Mouse (Mus musculus): ENCODE data around the gene Eya3. TPM values are rescaled to one million over a fixed set of nuclear protein-coding genes. Genes with fewer than 3 reads are reported as not detected.
"Not testable (repeated sequence)": the region's sequence is repeated elsewhere in the genome, so short reads cannot be mapped to it uniquely, and the experiment has no call there.

Eya3 gene
- total RNA-seq (2022) = 10 to 100 TPM; 23.8 to 33.6 (median 32.0) TPM

- DNase-seq = peak; percentile 93
Observed at GRCm38 (mm10) chr4:132638461-132639190, at the start of gene Eya3. TSS of gene Eya3 (plus strand) at chr4:132638987.

- DNase-seq = no peak
Observed at GRCm38 (mm10) chr4:132590642-132591041, 48.1 kb upstream of the Eya3 start.

- no peak for DNase-seq
Observed at GRCm38 (mm10) chr4:132592958-132593357, 45.8 kb upstream of the Eya3 start.

- no peak for DNase-seq
Observed at GRCm38 (mm10) chr4:132594191-132594590, 44.6 kb upstream of the Eya3 start.

- DNase-seq = no peak
Observed at GRCm38 (mm10) chr4:132598861-132599260, 39.9 kb upstream of the Eya3 start.

- no peak for DNase-seq
Observed at GRCm38 (mm10) chr4:132599764-132600163, 39.0 kb upstream of the Eya3 start.

- no peak for DNase-seq
Observed at GRCm38 (mm10) chr4:132600465-132600864, 38.3 kb upstream of the Eya3 start.

- not testable (repeated sequence) for DNase-seq
Observed at GRCm38 (mm10) chr4:132601242-132601641, 37.5 kb upstream of the Eya3 start.

- no peak for DNase-seq
Observed at GRCm38 (mm10) chr4:132603468-132603867, 35.3 kb upstream of the Eya3 start.

- DNase-seq = no peak
Observed at GRCm38 (mm10) chr4:132605816-132606215, 33.0 kb upstream of the Eya3 start.

GRCm38 (mm10) chr4:132608147-132608546, 30.6 kb upstream of the Eya3 start:
- DNase-seq = no peak

- DNase-seq = no peak
Observed at GRCm38 (mm10) chr4:132610301-132610984, 28.3 kb upstream of the Eya3 start.

GRCm38 (mm10) chr4:132611320-132611719, 27.5 kb upstream of the Eya3 start:
- no peak for DNase-seq

- DNase-seq = no peak
Observed at GRCm38 (mm10) chr4:132617873-132618272, 20.9 kb upstream of the Eya3 start.

GRCm38 (mm10) chr4:132618850-132619375, 19.9 kb upstream of the Eya3 start:
- no peak for DNase-seq

- no peak for DNase-seq
Observed at GRCm38 (mm10) chr4:132620134-132620533, 18.7 kb upstream of the Eya3 start.

- no peak for DNase-seq
Observed at GRCm38 (mm10) chr4:132621287-132622068, 17.3 kb upstream of the Eya3 start.

GRCm38 (mm10) chr4:132624034-132624657, 14.6 kb upstream of the Eya3 start:
- peak; percentile 49 for DNase-seq

GRCm38 (mm10) chr4:132628830-132629229, 10.0 kb upstream of the Eya3 start:
- no peak for DNase-seq

GRCm38 (mm10) chr4:132635971-132636370, 2.8 kb upstream of the Eya3 start:
- no peak for DNase-seq

- no peak for DNase-seq
Observed at GRCm38 (mm10) chr4:132636554-132636953, 2.2 kb upstream of the Eya3 start.

- peak; percentile 41 for DNase-seq
Observed at GRCm38 (mm10) chr4:132639191-132639713, 465 bp downstream of the Eya3 start.

Measured in adrenal gland, adult 8-10 months (tissue).